Mouse (Mus musculus): ENCODE results near the gene Ric1. TPM values are rescaled to one million over a fixed set of nuclear protein-coding genes. Genes with fewer than 3 reads are reported as not detected.

Gene Ric1
- total RNA-seq, 2 experiments from 2014 or later: 40.4 to 40.6 TPM

GRCm38 (mm10) chr19:29653768-29654265 lies 131.7 kb downstream of the Ric1 start:
- no peak for DNase-seq (ENCODE audit: low spot score in 2 of 2)
- intact Hi-C loops (cut with DNase I): no loop called here

- peak in 1 of 2 experiments; percentile 13 for DNase-seq (ENCODE audit: low spot score in 2 of 2)
- intact Hi-C loops (cut with DNase I): no loop called here
These were observed 133.1 kb downstream of the Ric1 start for GRCm38 (mm10) chr19:29655148-29655547.

GRCm38 (mm10) chr19:29656029-29656428 lies 133.9 kb downstream of the Ric1 start:
- DNase-seq (ENCODE audit: low spot score in 2 of 2): no peak
- intact Hi-C loops (cut with DNase I): no loop called here

Other genes with a start within 250 kb of the Ric1 start
- not detected for gene Insl6, start 196.9 kb upstream of the Ric1 start, total RNA-seq (2021)
- gene Rln1, start 187.6 kb upstream of the Ric1 start, total RNA-seq (2021): 1 to 10 TPM; 1.2 to 1.4 TPM
- 10 to 100 TPM; 27.9 to 29.5 TPM for gene Plgrkt, start 154.9 kb upstream of the Ric1 start, total RNA-seq (2021)
- gene Cd274, start 154.8 kb upstream of the Ric1 start, total RNA-seq (2021): under 1 TPM; 0.59 to 0.79 TPM
- gene Pdcd1lg2, start 111.4 kb upstream of the Ric1 start, total RNA-seq (2021): under 1 TPM in 1 of 2 experiments, not detected in 1; 0.19 TPM
- 10 to 100 TPM; 38.4 to 39.9 TPM for gene Ermp1, start 126.1 kb downstream of the Ric1 start, total RNA-seq (2021)
- under 1 TPM; 0.66 to 0.76 TPM for gene Mlana, start 175.5 kb downstream of the Ric1 start, total RNA-seq (2021)

Measured in left cerebral cortex, postnatal 14 days (tissue).